Mouse (Mus musculus): ENCODE measurements around the gene Ubtf. TPM values are rescaled to one million over a fixed set of nuclear protein-coding genes. Genes with fewer than 3 reads are reported as not detected.

Ubtf gene
- total RNA-seq, 1 experiment from 2014 or later = 116 TPM

DNA sequence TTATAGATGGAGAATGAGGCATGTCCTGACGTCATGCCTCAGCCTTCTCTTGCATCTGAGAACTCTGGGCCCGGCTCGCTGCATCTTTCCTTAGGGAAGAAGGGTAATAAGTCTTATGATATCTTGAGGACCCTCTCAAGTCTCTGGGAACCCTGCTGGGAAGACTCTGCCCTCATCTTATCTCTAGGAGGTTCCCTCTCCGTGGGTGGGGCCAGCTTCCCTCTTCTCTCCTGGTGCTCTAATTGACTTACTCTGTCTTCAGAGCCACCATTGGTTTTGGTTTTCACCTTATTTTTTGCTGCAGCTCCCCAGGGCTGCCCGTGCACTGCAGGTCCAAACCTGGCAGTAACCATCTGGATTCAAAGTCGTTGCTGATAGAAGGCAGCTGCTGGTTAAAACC lies 61.4 kb downstream of the Ubtf start:
- no peak for DNase-seq

DNA sequence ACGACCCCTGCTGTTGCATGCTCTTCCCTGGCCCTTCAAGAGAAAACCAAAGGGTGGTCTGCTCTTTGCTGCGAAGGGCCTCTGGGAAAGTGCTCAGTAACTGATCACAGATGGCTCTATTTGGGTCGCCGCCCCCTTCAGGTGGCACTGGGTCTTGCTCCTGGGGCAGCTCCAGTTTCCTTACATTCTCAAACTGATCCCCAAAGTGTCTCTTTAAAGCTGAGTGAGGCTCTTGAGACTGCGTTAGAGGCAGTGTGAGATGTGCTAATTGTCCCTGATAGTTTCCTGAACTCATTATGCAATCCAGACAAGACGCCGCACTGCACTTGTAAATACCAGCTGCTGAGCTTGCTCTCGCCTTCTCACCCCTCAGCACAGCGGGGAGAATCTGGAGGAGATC lies 62.0 kb downstream of the Ubtf start:
- DNase-seq = no peak

Other genes starting within 250 kb of the Ubtf start
- gene Mpp2, start 231.2 kb downstream of the Ubtf start, total RNA-seq (2021) = 8.7 and 11.8 TPM in 2 replicates
- gene Ppy, start 218.4 kb downstream of the Ubtf start, total RNA-seq (2021) = not detected in 2 replicates
- gene Pyy, start 211.9 kb downstream of the Ubtf start, total RNA-seq (2021) = not detected in 2 replicates
- gene Nags, start 174.2 kb downstream of the Ubtf start, total RNA-seq (2021) = 0.27 and 1.3 TPM in 2 replicates
- gene Tmem101, start 163.3 kb downstream of the Ubtf start, total RNA-seq (2021) = 14.2 and 22.1 TPM in 2 replicates
- gene Lsm12, start 134.4 kb downstream of the Ubtf start, total RNA-seq (2021) = 72.6 and 92.6 TPM in 2 replicates
- gene G6pc3, start 130.1 kb downstream of the Ubtf start, total RNA-seq (2021) = 132 and 143 TPM in 2 replicates
- gene Hdac5, start 89.6 kb downstream of the Ubtf start, total RNA-seq (2021) = 79.9 and 117 TPM in 2 replicates
- gene BC030867, start 70.9 kb downstream of the Ubtf start, total RNA-seq (2021) = 1.3 and 1.5 TPM in 2 replicates
- 0.36 TPM in 1 of 2 replicates, not detected in the other for gene Asb16, start 51.0 kb downstream of the Ubtf start, total RNA-seq (2021)
- gene Tmub2, start 34.8 kb downstream of the Ubtf start, total RNA-seq (2021) = 50.6 and 63.0 TPM in 2 replicates
- 53.6 and 62.4 TPM in 2 replicates for gene Atxn7l3, start 23.1 kb downstream of the Ubtf start, total RNA-seq (2021)
- gene Slc4a1, start 46.5 kb upstream of the Ubtf start, total RNA-seq (2021) = 1.0 and 1.8 TPM in 2 replicates
- gene Rundc3a, start 73.7 kb upstream of the Ubtf start, total RNA-seq (2021) = 24.4 and 39.7 TPM in 2 replicates
- 439 and 629 TPM in 2 replicates for gene Slc25a39, start 88.2 kb upstream of the Ubtf start, total RNA-seq (2021)
- gene Grn, start 110.6 kb upstream of the Ubtf start, total RNA-seq (2021) = 198 and 230 TPM in 2 replicates
- gene Fam171a2, start 127.9 kb upstream of the Ubtf start, total RNA-seq (2021) = 4.3 and 8.7 TPM in 2 replicates
- 2.2 and 4.7 TPM in 2 replicates for gene Itga2b, start 150.4 kb upstream of the Ubtf start, total RNA-seq (2021)
- 32.2 and 33.4 TPM in 2 replicates for gene Gpatch8, start 236.7 kb upstream of the Ubtf start, total RNA-seq (2021)

Data from adrenal gland, postnatal 25 days (tissue).